Mouse (Mus musculus): ENCODE results near the gene Tsc22d4. TPM values are rescaled to one million over a fixed set of nuclear protein-coding genes. Genes with fewer than 3 reads are reported as not detected.

Tsc22d4 gene
- total RNA-seq (2023) = 100 to 1,000 TPM; 192 to 213 TPM

DNA sequence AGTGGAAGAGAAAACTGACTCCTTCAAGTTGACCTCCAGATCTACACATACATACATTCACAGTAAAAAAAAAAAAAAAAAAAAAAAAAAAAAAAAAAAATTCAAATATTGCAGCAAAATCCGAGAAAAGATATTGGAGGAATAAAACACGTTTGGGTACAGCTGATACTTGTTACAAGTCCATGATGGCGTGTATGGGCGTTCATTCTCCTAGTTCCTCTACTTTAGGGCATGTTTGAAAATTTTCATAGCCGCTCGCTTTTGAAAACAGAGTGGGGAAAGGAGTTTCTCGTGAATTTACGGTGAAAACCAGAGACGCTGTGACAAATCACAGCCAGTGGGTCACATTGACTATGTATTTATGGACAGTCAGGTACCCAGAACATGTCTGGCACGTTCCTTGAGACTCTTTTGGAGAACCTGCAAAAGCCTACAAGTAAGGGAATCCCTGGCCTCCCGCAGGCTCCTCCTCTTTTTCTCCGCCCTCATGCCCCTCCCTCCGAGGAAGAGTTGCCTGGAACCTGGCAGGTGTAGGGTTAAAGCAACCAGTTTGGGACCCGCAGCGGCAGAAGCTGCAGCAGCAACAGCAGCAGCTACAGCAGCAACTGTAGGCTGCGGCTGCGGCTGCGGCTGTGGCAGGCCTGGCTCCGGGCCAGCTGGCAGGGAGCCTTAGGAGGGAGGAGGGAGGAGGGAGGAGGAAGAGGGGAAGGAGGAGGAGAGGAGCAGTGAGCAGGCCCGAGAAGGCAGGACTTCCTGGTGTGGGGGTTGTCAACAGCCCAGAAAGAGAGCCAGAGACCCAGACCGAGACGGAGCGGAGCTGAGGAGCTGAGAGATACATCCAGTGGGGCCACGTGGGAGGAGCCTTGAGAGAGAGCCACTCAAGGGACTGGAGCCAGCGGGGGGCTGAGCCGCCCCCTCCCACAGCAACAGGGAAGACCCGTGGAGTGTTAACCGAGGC, at the start of gene Tsc22d4:
Tsc22d4 (plus strand) TSS at position 517 of the 958 bp plus-strand sequence.

DNA sequence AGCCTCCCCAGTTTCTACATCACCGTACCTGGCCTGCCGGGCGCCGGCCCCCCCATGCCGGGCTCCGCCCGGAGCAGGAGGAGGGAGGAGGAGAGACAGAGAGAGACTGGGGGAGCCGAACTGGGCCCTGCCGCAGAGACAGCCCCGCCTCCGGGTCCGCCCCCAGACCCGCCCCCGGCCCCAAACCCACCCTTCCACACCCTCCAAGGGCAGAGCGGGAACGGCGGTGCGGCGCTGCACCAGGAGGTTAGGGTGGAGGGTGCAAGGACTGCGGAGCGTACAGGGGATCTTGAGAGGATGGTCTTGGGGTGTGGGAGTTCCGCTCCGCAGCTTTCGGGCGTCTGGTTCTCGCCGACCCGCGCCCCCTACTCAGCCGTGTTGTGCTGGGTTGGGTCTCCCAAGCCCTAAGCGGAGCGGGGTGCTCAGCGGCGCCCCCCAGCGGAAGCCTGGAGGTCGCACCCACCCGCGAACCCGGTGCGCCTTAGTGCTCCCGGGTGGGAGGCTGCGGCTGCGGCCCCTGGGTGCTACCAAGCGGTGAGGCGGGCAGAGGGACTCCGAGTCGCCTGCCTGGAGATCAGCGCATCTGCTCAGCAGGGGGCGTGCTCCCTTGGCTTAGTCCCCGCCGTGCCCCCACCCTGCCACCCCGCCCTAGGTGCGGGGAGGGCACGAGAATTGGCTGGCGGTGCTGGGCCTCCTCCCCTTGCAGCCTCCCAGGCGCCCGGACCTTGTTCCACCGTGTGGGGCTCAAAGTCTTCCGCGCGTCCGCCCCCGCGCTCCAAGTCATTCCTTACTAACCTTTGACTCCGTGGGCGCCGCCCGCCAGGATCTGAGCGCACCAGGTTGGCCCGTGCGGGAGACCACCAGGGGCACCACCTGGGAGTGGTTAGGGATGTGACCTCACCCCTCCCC, 4.3 kb upstream of the Tsc22d4 start, which contains the start of gene Nyap1:
Nyap1 (minus strand) TSS at position 585 of the 909 bp plus-strand sequence.

DNA sequence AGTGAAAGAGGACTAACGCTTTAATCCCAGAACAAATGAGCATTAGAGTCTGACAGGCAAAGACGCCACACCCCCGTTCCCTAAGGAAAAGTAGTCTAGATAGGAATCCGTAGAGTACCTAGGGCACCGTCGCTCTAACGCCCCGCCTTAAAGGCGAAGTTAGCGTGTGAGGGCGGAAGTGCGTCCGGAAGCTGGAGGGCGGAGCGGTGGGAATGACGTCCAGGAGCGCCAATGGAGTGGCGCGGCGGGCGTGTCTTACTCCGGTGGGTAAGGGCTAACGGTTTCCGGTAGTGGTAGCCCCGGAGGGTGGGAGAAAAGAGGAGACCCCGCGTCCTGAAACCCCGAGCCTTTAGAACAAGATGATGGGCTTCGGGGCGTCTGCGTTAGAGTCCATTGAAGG, 33.1 kb downstream of the Tsc22d4 start, which contains the start of gene Ppp1r35:
Ppp1r35 (plus strand) TSS at position 215 of the 400 bp plus-strand sequence.

DNA sequence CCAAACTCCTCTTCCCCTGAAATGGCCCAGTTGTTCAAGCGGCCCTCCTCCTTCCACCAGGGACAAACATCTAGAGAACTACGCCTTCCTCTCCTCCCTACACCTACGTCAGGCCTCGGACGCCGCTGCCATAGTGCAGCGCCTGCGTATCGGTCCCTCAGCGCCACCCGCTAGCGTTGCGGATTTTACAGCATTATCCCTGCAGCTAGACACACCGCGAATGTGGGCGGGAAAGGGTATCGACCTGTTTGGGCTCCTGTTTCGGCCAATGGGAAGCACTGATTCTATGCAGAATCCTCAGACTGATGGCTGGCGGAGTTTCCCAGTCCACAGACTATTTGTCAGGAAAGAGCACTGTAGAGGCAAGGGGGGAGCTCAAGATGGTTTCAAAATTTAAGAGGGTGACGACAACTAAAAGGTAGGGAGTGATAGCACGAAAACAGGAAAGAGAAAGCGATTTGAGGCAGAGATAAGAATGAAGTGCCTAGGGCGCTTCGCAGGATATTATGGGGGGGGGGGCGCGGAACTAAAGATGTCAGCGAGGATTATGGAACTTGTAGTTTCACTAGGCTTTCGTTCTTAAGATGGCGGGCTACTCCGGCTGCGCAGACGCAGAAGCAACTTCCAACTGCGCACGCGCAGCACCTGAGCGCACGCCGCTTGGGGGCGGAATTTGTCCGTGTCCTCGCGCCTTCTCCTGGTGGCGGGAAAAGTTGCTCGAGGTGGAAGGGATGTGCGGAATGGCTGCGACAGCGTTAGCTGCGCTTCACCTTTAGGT, 41.8 kb downstream of the Tsc22d4 start, which contains the start of the genes Mepce and Zcwpw1:
Mepce (minus strand) TSS at position 505 of the 778 bp plus-strand sequence.
Zcwpw1 (plus strand) TSS at position 648 of the 778 bp plus-strand sequence.

Other genes with a start within 250 kb of the Tsc22d4 start
- 10 to 100 TPM; 20.8 to 21.6 TPM for gene Pop7, start 243.2 kb upstream of the Tsc22d4 start, total RNA-seq (2023)
- 10 to 100 TPM; 55.2 to 70.1 TPM for gene Gigyf1, start 227.2 kb upstream of the Tsc22d4 start, total RNA-seq (2023)
- not detected for gene Epo, start 212.5 kb upstream of the Tsc22d4 start, total RNA-seq (2023)
- 1,000 to 10,000 TPM; 1,007 to 1,026 TPM for gene Gnb2, start 212.2 kb upstream of the Tsc22d4 start, total RNA-seq (2023)
- not detected for gene Actl6b, start 192.2 kb upstream of the Tsc22d4 start, total RNA-seq (2023)
- gene Tfr2, start 175.9 kb upstream of the Tsc22d4 start, total RNA-seq (2023) = not detected
- gene Mospd3, start 144.7 kb upstream of the Tsc22d4 start, total RNA-seq (2023) = 10 to 100 TPM; 44.1 to 47.4 TPM
- gene Pcolce, start 131.9 kb upstream of the Tsc22d4 start, total RNA-seq (2023) = 1 to 10 TPM in 1 of 2 experiments, under 1 TPM in 1; 0.70 to 1.3 TPM
- gene Fbxo24, start 116.7 kb upstream of the Tsc22d4 start, total RNA-seq (2023) = not detected
- 100 to 1,000 TPM; 230 to 264 TPM for gene Lrch4, start 116.6 kb upstream of the Tsc22d4 start, total RNA-seq (2023)
- 10 to 100 TPM; 46.8 to 54.6 TPM for gene Gm20605, start 116.6 kb upstream of the Tsc22d4 start, total RNA-seq (2023)
- 10 to 100 TPM; 82.6 to 84.7 TPM for gene Sap25, start 104.4 kb upstream of the Tsc22d4 start, total RNA-seq (2023)
- gene Irs3, start 100.0 kb upstream of the Tsc22d4 start, total RNA-seq (2023) = not detected
- 10 to 100 TPM; 19.8 to 21.9 TPM for gene Agfg2, start 61.0 kb upstream of the Tsc22d4 start, total RNA-seq (2023)
- 1 to 10 TPM in 1 of 2 experiments, under 1 TPM in 1; 0.94 to 1.2 TPM for gene Nyap1, start 4.1 kb upstream of the Tsc22d4 start, total RNA-seq (2023)
- gene Ppp1r35, start 33.1 kb downstream of the Tsc22d4 start, total RNA-seq (2023) = 10 to 100 TPM; 19.3 to 22.4 TPM
- 10 to 100 TPM; 45.3 to 50.6 TPM for gene Mepce, start 41.9 kb downstream of the Tsc22d4 start, total RNA-seq (2023)
- gene Zcwpw1, start 42.1 kb downstream of the Tsc22d4 start, total RNA-seq (2023) = 1 to 10 TPM; 3.7 to 5.0 TPM
- gene Pilra, start 90.6 kb downstream of the Tsc22d4 start, total RNA-seq (2023) = 100 to 1,000 TPM; 435 to 464 TPM
- 100 to 1,000 TPM; 320 to 398 TPM for gene Pilrb1, start 112.4 kb downstream of the Tsc22d4 start, total RNA-seq (2023)
- gene Pilrb2, start 126.1 kb downstream of the Tsc22d4 start, total RNA-seq (2023) = 100 to 1,000 TPM; 304 to 357 TPM
- gene Cyp3a13, start 175.9 kb downstream of the Tsc22d4 start, total RNA-seq (2023) = not detected
- gene Gjc3, start 217.4 kb downstream of the Tsc22d4 start, total RNA-seq (2023) = not detected
- not detected for gene Azgp1, start 235.8 kb downstream of the Tsc22d4 start, total RNA-seq (2023)